Mouse (Mus musculus) forebrain, embryonic 12.5 days (tissue): ENCODE measurements around the gene Gimap8. TPM values are rescaled to one million over a fixed set of nuclear protein-coding genes. Genes with fewer than 3 reads are reported as not detected.

Experiments used
- ATAC-seq: fragments of 200-750 bp; cut with Nextera tagmentation; 2 replicates; pipeline ENCODE4 v1.8.0; 2017; ENCODE audit warnings: moderate TSS enrichment; ENCODE audit not compliant: low FRiP score
- H3K27ac ChIP-seq: fragments of 300-500 bp; sonication (generic); 2 replicates; pipeline ENCODE4 v1.5.1; 2016; ENCODE audit warnings: mild to moderate bottlenecking
- H3K27me3 ChIP-seq: fragments of 300-500 bp; sonication (generic); 2 replicates; pipeline ENCODE4 v1.6.1; 2016; ENCODE audit warnings: mild to moderate bottlenecking
- H3K36me3 ChIP-seq: fragments of 300-500 bp; sonication (generic); replicated peaks from 2 replicates; pipeline ENCODE4 v1.6.1; 2016; ENCODE audit warnings: mild to moderate bottlenecking
- H3K4me1 ChIP-seq: fragments of 300-500 bp; sonication (generic); 2 replicates; pipeline ENCODE4 v1.6.1; 2016
- H3K4me2 ChIP-seq: fragments of 300-500 bp; sonication (generic); 2 replicates; pipeline ENCODE4 v1.6.1; 2016; ENCODE audit warnings: mild to moderate bottlenecking, moderate library complexity
- H3K4me3 ChIP-seq: fragments of 300-500 bp; sonication (generic); replicated peaks from 2 replicates; pipeline ENCODE4 v1.5.1; 2016; ENCODE audit warnings: mild to moderate bottlenecking
- H3K9ac ChIP-seq: fragments of 300-500 bp; sonication (generic); 2 replicates; pipeline ENCODE4 v1.6.1; 2016; ENCODE audit warnings: mild to moderate bottlenecking
- H3K9me3 ChIP-seq: fragments of 300-500 bp; sonication (generic); 2 replicates; pipeline ENCODE4 v1.6.1; 2016
- WGBS: fragments of 180-500 bp; shearing (Covaris S2); methylation state at CpG from one replicate; pipeline ENCODE4 v1.1.7; 2016; 5-methylcytosine and 5-hydroxymethylcytosine counted together
- polyA plus RNA-seq: library from polyadenylated mRNA; unstranded; fragments of >200 nt; fragmentation: Nextera tagmentation; extraction: Ambion mirVana; gene quantifications from 2 replicates; pipeline ENCODE4 v1.2.1, GENCODE M21; 2016

The Gimap8 gene
- polyA plus RNA-seq, 1 experiment from 2014 or later: 0.36 TPM

DNA sequence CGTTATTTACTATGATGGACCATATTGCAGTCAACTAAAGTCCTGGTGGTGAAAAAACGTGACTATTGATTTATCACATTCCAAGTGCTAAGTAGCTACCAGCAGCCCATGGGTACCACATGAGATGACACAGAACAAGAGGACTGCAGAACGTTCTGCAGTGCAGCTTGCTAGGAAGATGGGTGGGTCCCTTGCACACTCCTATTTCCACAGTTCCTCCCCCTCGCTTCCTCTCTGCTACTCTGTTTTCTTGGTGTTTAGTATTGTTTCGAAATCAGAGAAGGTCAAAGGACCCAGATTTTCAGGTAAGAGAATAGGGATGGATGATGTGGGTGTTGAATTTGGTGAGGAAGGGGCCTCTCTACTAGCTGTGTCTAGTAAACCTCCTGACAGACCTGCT lies 37.3 kb downstream of the Gimap8 start, which contains the start of gene Gimap4:
Gene Gimap4, plus strand, starts transcription at position 231 of the 400 bp plus-strand sequence.
- H3K4me2 ChIP-seq: no peak within 1 kb of the TSS
- no peak for ATAC-seq
- no peak within 1 kb of the TSS for H3K27ac ChIP-seq
- H3K4me1 ChIP-seq: no peaks in the 10 kb centered on the region
- no peaks in the 10 kb centered on the region for H3K27me3 ChIP-seq
- no peak within 1 kb of the TSS for H3K4me3 ChIP-seq
- no peaks in the 10 kb centered on the region for H3K36me3 ChIP-seq
- H3K9me3 ChIP-seq: no peaks in the 10 kb centered on the region
- WGBS: 72% methylated on average over 5 of the region's 5 CpGs
- no peak within 1 kb of the TSS for H3K9ac ChIP-seq

DNA sequence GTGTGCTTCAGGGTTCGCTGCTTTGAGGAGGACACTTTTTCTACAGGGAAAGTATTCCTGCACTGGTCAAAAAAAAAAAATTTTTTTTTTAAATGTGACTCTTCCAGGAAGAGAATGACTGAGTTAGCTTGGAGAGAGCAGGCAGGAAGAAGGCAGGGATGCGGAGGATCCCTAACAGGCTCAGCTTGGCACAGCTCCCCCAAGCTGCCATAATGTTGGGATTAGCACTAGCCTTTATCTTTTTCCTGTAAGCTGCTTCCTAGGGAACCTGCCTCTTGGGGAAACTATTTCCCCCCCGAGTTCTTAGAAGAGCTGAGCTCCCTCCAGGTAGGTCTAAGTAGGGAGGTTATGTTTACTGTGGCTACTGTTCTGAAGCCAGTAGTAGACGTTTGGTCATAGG lies 37.8 kb downstream of the Gimap8 start:
- H3K9ac ChIP-seq: no peak overlapping the region
- 62% methylated on average over 4 of the region's 4 CpGs for WGBS
- H3K4me1 ChIP-seq: no peaks in the 10 kb centered on the region
- H3K4me3 ChIP-seq: no peak overlapping the region
- no peak overlapping the region for H3K4me2 ChIP-seq
- no peaks in the 10 kb centered on the region for H3K27me3 ChIP-seq
- no peaks in the 10 kb centered on the region for H3K36me3 ChIP-seq
- no peak for ATAC-seq
- no peak overlapping the region for H3K27ac ChIP-seq
- no peaks in the 10 kb centered on the region for H3K9me3 ChIP-seq

DNA sequence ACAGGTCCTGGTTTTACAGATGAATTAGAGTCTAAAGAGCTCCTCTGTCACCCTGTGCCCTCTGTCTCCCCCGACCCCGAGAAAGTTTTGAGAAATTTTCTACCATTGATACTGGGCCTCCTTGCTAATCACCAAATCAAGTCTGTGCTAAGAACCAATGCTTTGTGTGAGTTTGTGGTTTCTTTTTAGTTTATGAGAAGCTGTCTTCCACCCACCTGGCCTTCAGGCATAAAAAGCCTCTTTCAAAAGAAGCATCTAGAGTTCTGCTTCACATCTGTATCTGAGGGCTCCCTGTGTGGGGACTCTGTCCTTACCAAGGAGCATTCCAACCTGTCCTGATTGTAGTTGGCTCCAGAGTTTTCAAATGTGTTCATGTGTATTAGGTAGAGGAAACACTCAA lies 38.2 kb downstream of the Gimap8 start:
- no peak for ATAC-seq
- no peaks in the 10 kb centered on the region for H3K9me3 ChIP-seq

DNA sequence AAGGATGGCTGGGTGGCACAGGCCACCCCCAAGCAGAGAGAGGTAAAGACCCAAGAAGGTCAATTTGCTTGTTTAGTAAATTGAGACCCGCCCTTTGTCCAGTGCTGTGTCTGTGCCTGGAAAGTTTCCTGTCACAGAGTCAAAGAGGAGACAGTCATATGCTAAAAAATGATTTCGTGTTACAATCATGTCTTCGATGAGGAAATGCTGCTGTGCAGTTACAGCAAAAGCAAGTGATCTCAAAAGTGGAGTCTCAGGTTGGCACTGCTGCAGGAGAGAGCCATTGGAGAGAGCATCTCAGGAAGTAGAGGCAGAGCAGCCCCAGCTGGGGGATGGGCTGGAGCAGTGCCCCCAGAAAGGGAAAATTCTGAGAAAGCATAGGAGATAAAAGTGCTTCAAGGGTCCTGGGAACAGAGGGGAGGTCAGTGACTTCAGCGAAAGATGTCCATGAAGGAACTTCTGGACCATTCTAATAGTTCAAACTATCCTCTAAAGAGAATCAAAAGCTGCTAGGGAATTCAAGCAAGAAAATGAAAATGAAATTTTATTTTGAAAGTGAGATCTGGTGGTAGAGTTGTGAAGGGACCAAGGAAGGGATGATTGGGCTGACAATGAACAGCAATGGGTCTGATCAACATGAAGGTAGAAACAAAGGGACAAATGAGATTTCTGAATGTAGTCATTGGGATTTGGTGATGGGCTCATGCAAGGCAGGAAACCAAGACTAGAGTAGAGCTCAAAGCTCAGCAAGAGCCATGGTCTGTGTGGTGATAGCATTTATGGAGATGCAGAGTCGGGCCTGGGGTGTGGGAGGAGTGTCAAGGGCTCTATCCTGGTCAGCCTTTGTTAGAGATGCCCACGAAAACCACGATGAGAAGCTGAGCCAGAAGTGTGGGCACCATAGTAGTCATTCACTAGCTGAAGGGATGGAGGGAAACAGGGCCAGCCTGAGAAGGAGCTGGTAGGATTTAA lies 38.9 kb downstream of the Gimap8 start:
- H3K36me3 ChIP-seq: no peaks in the 10 kb centered on the region
- 84% methylated on average over 7 of the region's 7 CpGs for WGBS
- no peak for ATAC-seq

More for the DNA sequence above, 38.2 kb downstream of the Gimap8 start:
- no peak overlapping the region for H3K27ac ChIP-seq
- no peak overlapping the region for H3K4me2 ChIP-seq
- WGBS: 87% methylated on average over 2 of the region's 2 CpGs
- H3K4me3 ChIP-seq: no peak overlapping the region
- H3K4me1 ChIP-seq: no peaks in the 10 kb centered on the region
- no peak overlapping the region for H3K9ac ChIP-seq
- no peaks in the 10 kb centered on the region for H3K27me3 ChIP-seq
- H3K36me3 ChIP-seq: no peaks in the 10 kb centered on the region

DNA sequence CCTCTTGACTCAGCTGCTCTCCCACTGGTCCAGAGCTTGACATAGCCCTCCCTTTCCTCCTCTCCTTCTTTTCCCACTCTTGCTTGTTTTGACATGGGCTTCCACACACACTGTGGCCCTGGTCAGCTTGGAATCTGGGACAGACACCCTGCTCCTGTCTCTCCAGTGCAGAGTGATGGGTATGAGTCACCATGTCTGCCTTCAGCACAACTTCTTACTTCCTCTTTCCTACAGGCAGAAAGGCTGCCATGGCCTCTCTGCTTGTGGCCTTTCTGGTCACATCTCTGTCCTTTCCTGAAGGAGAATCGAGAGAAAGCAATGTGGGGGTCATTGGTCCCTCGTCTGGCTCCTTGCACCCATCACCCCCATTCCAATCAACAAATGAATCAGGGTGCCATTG lies 40.0 kb downstream of the Gimap8 start:
- ATAC-seq: no peak
- Histone ChIP-seq H3K9ac (no peak overlapping the region), H3K4me1 (no peaks in the 10 kb centered on the region), H3K36me3 (no peaks in the 10 kb centered on the region), H3K27ac (no peak overlapping the region), H3K4me3 (no peak overlapping the region), H3K9me3 (no peaks in the 10 kb centered on the region), H3K4me2 (no peak overlapping the region), H3K27me3 (no peaks in the 10 kb centered on the region)
- 88% methylated on average over 2 of the region's 2 CpGs for WGBS

More for the DNA sequence above, 38.9 kb downstream of the Gimap8 start:
- no peaks in the 10 kb centered on the region for H3K4me1 ChIP-seq
- H3K9ac ChIP-seq: no peak overlapping the region
- no peak overlapping the region for H3K4me2 ChIP-seq
- no peaks in the 10 kb centered on the region for H3K9me3 ChIP-seq
- H3K27me3 ChIP-seq: no peaks in the 10 kb centered on the region
- no peak overlapping the region for H3K4me3 ChIP-seq
- no peak overlapping the region for H3K27ac ChIP-seq

DNA sequence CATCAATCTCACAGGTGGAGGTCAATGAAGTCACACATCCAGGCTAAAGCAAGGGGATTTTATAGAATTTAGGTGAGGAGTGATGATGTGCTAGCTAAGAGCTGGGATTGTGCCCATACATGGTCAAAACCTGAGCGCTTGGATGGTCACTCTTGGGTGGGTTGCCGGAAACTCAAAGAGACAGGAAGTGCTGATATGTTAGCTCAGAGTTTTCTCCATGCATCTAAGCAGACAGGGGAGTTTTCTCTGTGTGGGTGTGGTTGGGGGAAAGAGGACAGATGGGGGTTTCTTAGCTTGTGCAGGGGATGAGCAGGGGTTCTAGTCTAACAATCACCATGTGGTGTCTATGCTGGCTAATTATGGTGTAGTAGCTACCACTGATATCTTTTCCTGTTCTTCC lies 42.3 kb downstream of the Gimap8 start:
- 86% methylated on average over 2 of the region's 2 CpGs for WGBS
- no peak overlapping the region for H3K4me2 ChIP-seq
- H3K9ac ChIP-seq: no peak overlapping the region
- no peaks in the 10 kb centered on the region for H3K4me1 ChIP-seq
- no peak overlapping the region for H3K4me3 ChIP-seq
- no peak overlapping the region for H3K27ac ChIP-seq
- ATAC-seq: no peak
- no peaks in the 10 kb centered on the region for H3K36me3 ChIP-seq
- no peaks in the 10 kb centered on the region for H3K9me3 ChIP-seq
- no peaks in the 10 kb centered on the region for H3K27me3 ChIP-seq

DNA sequence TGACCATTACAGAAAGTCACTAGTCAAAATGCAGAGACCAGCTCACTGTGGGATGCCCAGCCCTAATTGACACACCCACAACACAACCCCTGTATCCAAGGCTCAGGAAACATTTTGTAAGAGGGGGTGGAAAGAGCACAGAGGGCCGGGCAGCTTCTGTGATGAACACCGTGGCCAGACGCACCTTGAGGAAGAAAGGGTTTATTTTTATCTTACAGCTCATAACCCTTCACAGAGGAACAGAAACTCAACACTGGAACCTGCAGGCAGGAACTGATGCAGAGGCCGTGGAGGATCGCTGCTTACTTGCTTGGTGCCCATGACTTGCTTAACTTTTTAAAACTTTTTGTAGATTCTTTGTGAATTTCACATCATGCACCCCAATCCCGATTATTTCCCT lies 45.9 kb downstream of the Gimap8 start:
- ATAC-seq: no peak
- Histone ChIP-seq H3K27ac (no peak overlapping the region), H3K36me3 (no peaks in the 10 kb centered on the region), H3K4me2 (no peak overlapping the region), H3K9me3 (no peaks in the 10 kb centered on the region), H3K27me3 (no peaks in the 10 kb centered on the region), H3K4me1 (no peaks in the 10 kb centered on the region), H3K9ac (no peak overlapping the region), H3K4me3 (no peak overlapping the region)
- 94% methylated on average over 6 of the region's 6 CpGs for WGBS

DNA sequence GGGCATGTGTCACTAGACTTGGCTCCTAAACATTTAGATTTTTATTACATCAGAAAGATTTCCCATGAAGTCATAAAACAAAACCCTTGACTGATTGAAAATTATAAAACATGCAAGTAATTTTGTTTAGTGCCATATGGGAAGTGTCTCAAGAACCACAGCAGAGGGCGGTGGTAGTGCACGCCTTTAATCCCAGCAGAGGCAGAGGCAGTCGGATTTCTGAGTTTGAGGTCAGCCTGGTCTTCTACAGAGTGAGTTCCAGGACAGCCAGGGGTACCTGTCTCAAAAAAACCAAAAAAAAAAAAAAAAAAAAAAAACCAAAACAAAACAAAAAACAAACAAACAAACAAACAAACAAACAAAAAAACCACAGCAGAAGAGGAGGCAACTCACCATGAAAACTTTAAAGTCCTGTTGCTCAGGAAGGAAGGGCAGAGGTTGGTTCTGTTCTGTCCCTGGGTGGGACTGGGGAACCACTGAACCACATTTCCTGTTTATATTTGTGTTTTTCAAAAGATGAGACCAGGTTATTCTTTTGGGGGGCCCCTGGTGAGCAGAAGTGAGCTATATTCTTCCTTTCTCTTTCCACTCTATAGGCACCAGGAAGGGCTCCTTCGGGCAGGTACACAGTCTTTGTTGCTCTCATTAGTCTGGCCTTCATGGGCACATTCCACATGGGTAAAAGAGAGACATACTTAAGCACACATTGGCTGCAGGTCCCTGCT lies 50.0 kb downstream of the Gimap8 start:
- Histone ChIP-seq H3K36me3 (no peaks in the 10 kb centered on the region), H3K4me2 (no peak overlapping the region), H3K4me1 (no peaks in the 10 kb centered on the region), H3K9ac (no peak overlapping the region), H3K9me3 (no peaks in the 10 kb centered on the region), H3K4me3 (no peak overlapping the region), H3K27ac (no peak overlapping the region), H3K27me3 (no peaks in the 10 kb centered on the region)
- no peak for ATAC-seq
- 75% methylated on average over 4 of the region's 4 CpGs for WGBS

DNA sequence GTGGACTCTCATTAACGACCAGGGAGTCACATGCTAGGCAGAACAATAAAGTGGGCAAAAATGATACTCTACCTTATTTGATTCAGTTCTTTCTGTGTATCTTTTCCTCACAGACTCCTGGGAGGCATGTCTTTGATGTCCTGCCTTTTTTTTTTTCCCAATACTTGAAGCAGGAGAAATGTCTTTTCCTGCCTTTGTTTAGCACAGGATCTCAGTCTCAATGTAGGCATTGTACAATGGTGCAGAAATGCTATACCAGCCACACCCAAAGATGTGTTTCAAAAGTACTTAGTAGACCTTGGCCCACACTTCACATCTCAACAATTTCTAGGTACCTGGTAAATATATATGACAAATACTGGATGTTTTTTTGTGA lies 50.5 kb downstream of the Gimap8 start:
- H3K27me3 ChIP-seq: no peaks in the 10 kb centered on the region
- no peak overlapping the region for H3K4me3 ChIP-seq
- H3K9me3 ChIP-seq: no peaks in the 10 kb centered on the region
- no peak overlapping the region for H3K4me2 ChIP-seq
- H3K36me3 ChIP-seq: no peaks in the 10 kb centered on the region
- no peak overlapping the region for H3K9ac ChIP-seq
- WGBS: 27% methylated on average over 1 of the region's 1 CpGs
- no peak for ATAC-seq
- H3K27ac ChIP-seq: no peak overlapping the region
- no peaks in the 10 kb centered on the region for H3K4me1 ChIP-seq

DNA sequence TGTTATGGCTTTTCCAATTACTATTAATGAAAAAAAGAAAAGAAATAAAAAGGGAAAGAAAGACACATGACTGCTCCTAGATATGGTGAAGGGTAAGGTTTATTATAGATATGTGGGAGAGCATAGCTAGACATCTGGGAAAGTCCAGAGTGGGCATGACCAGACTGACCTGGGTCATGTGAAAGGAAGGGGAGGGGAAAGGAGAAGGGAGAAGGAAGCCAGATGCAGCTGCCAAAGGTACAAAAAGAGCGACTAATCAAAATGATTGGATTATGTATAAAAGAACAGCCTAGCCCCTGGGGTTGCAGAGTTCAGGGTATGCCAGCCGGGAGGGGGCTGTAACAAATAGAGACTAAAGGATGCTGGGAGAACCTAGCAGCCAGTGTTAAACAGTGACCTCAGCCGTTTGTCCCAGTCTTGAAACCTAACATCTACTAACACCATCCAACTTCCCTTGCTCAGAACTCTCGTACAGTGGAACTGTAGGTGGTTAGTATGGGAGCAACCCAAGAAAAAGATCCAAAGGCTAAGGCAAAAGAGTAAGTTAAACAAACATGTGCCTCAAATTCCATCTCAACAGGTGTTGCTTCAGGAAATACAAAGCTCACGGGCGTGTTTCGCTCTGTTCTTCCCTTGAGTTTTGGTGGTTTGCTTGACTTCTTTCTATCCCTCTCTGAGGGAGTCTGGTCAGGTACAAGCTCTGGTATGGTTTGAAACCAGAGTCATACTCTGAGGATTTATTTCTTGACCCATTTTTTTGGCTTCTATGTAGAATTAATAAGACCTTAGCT lies 51.2 kb downstream of the Gimap8 start:
- WGBS: 74% methylated on average over 7 of the region's 7 CpGs

DNA sequence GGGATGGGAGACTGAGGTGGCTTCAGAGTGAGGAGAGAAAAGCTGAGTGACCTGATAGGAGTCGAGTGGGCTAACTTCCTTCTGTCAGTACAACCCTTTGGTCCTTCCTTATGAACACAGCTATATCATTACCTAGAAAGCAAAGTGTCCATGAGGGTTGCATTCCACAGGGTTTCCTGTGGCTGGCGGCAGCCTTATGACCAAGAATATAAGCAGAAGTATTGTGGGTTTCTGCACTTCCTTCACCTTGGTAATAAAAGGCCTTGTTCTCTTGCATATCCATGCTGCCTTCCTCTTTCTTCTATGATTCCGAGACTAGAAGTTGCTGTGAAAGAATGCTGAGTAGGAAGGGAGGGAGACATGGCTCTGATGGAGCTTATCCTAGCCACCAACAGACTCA lies 51.9 kb downstream of the Gimap8 start:
- H3K9ac ChIP-seq: no peak overlapping the region
- H3K4me3 ChIP-seq: no peak overlapping the region
- no peaks in the 10 kb centered on the region for H3K4me1 ChIP-seq
- H3K4me2 ChIP-seq: no peak overlapping the region
- no peaks in the 10 kb centered on the region for H3K36me3 ChIP-seq
- ATAC-seq: no peak
- H3K9me3 ChIP-seq: no peaks in the 10 kb centered on the region
- no peaks in the 10 kb centered on the region for H3K27me3 ChIP-seq
- H3K27ac ChIP-seq: no peak overlapping the region
- WGBS: 84% methylated on average over 3 of the region's 3 CpGs

More for the DNA sequence above, 51.2 kb downstream of the Gimap8 start:
- no peaks in the 10 kb centered on the region for H3K4me1 ChIP-seq
- no peaks in the 10 kb centered on the region for H3K9me3 ChIP-seq
- H3K4me3 ChIP-seq: no peak overlapping the region
- ATAC-seq: no peak
- no peak overlapping the region for H3K9ac ChIP-seq
- no peak overlapping the region for H3K27ac ChIP-seq
- no peaks in the 10 kb centered on the region for H3K36me3 ChIP-seq
- H3K27me3 ChIP-seq: no peaks in the 10 kb centered on the region
- no peak overlapping the region for H3K4me2 ChIP-seq
